9 mouse cellular contexts compared by ENCODE assay signal in the genomic region with DNA sequence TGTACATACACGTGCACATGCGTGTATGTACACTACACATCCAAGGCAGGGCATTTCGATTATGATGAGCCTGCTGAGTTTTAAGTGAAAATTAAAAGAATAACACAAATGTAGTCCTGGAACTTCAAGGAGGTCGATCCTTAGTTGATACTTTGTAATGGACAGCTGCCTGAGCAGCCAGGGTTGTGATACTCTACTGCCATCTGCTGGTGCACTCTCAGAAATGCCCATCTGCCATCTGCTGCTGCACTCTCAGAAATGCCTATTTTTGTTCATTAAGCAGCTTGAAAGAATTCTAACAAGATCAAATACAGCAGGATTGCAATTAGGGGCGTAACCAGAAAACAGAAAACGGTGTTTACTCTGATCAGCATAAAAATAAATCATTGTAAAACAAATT.
A peak's percentile ranks its signal among the peaks of the same experiment; 100 is the strongest.
DNase-seq lines count a peak whose midpoint lies in the region; ATAC-seq and TF ChIP-seq lines count a peak whose summit lies in the region.
"Had no signal": no experiment of that assay in that cellular context is flagged by ENCODE, and none has a peak within 500 bp of the region (broad histone marks: within the 10 kb centered on the region; RNA-seq: fewer than 3 reads in every experiment).

No protein-coding gene starts in this region.

- H3K27ac ChIP-seq in gastrocnemius, adult 2 months, result no peak overlapping the region
- no peak overlapping the region for H3K27ac ChIP-seq in CH12.LX (ENCODE audit: insufficient read depth, low read depth)
- H3K27ac ChIP-seq in midbrain, embryonic 12.5 days (replicated peaks), result no peak overlapping the region
- H3K27ac ChIP-seq: liver, embryonic 15.5 days had no signal

- no peak overlapping the region for H3K9ac ChIP-seq in CH12.LX (ENCODE audit: insufficient read depth, low read depth)
- no peak overlapping the region for H3K9ac ChIP-seq in midbrain, embryonic 12.5 days (replicated peaks)
- H3K9ac ChIP-seq: liver, embryonic 15.5 days had no signal

- no peaks in the 10 kb centered on the region for H3K9me3 ChIP-seq in CH12.LX (replicated peaks; ENCODE audit: low read length)
- no peaks in the 10 kb centered on the region for H3K9me3 ChIP-seq in midbrain, embryonic 12.5 days
- H3K9me3 ChIP-seq: liver, embryonic 15.5 days had no signal

- intact Hi-C loops in gastrocnemius, adult 2 months (cut with DNase I), result no loop called here

- no peaks in the 10 kb centered on the region for H3K27me3 ChIP-seq in CH12.LX (replicated peaks)
- no peaks in the 10 kb centered on the region for H3K27me3 ChIP-seq in midbrain, embryonic 12.5 days
- H3K27me3 ChIP-seq: liver, embryonic 15.5 days had no signal

- peak; percentile 80 for TF ChIP-seq CTCF in gastrocnemius, adult 2 months (IDR thresholded peaks at IDR 0.05)
- peak; percentile 74 for TF ChIP-seq CTCF in CH12.LX (conservative IDR thresholded peaks at IDR 0.05 in 1 of 2, IDR thresholded peaks at IDR 0.05 in 1 of 2; ENCODE audit: low read depth in 2 of 2, low read length in 2 of 2)

- no peak for TF ChIP-seq EP300 in CH12.LX (IDR thresholded peaks at IDR 0.05; ENCODE audit: low read length)

- dilution Hi-C loops in CH12.LX (cut with MboI; ENCODE audit: extremely low pct_ligation_motif_present, extremely low pct_unique_long_range_greater_than_20kb, low sequenced_read_pairs), result no loop called here

- H3K36me3 ChIP-seq in CH12.LX (replicated peaks in 1 of 2; ENCODE audit: control insufficient read depth in 1 of 2, insufficient read depth in 1 of 2, low read length in 1 of 2), result no peaks in the 10 kb centered on the region
- no peaks in the 10 kb centered on the region for H3K36me3 ChIP-seq in midbrain, embryonic 12.5 days
- H3K36me3 ChIP-seq: liver, embryonic 15.5 days had no signal

- TF ChIP-seq RAD21 in CH12.LX (IDR thresholded peaks at IDR 0.05; ENCODE audit: low read depth, low read length), result peak; percentile 69

- in situ Hi-C loops in CH12.LX (cut with MboI; ENCODE audit: low pct_ligation_motif_present, low pct_unique_long_range_greater_than_20kb, low sequenced_read_pairs), result no loop called here

- no peaks in the 10 kb centered on the region for H3K4me1 ChIP-seq in CH12.LX (ENCODE audit: control insufficient read depth in 1 of 2, insufficient read depth in 2 of 2)
- no peaks in the 10 kb centered on the region for H3K4me1 ChIP-seq in midbrain, embryonic 12.5 days
- H3K4me1 ChIP-seq: liver, embryonic 15.5 days had no signal

- DNase-seq in gastrocnemius, adult 2 months, result peak; percentile 29
- no peak for DNase-seq in gastrocnemius, adult 8-10 months (ENCODE audit: low spot score in 2 of 2)
- DNase-seq in CH12.LX (ENCODE audit: extremely low read depth), result peak; percentile 60
- peak; percentile 69 to 78 for DNase-seq in cerebellum, postnatal 10 days
- DNase-seq in frontal cortex, postnatal 25 days (ENCODE audit: low spot score in 2 of 2), result peak; percentile 9 to 28
- peak; percentile 38 for DNase-seq in layer of hippocampus, adult 9-11 months
- DNase-seq in T-cell, adult 2 months (ENCODE audit: low spot score), result no peak

- no peak overlapping the region for H3K4me3 ChIP-seq in gastrocnemius, adult 2 months
- no peak overlapping the region for H3K4me3 ChIP-seq in CH12.LX (replicated peaks in 1 of 3; ENCODE audit: low read depth in 2 of 3, low read length in 2 of 3, poor library complexity in 1 of 3)
- H3K4me3 ChIP-seq in midbrain, embryonic 12.5 days, result no peak overlapping the region
- H3K4me3 ChIP-seq: liver, embryonic 15.5 days had no signal

- ATAC-seq in midbrain, embryonic 12.5 days (ENCODE audit: low FRiP score, low read depth), result peak; percentile 80

- no peak overlapping the region for H3K4me2 ChIP-seq in CH12.LX (ENCODE audit: insufficient read depth, low read depth, poor library complexity, severe bottlenecking)
- no peak overlapping the region for H3K4me2 ChIP-seq in midbrain, embryonic 12.5 days (replicated peaks)
- H3K4me2 ChIP-seq: liver, embryonic 15.5 days had no signal

- 34% methylated on average over 6 of the region's 6 CpGs for WGBS in midbrain, embryonic 12.5 days

- no peaks in the 10 kb centered on the region for H3K79me2 ChIP-seq in CH12.LX (replicated peaks; ENCODE audit: control insufficient read depth, extremely low read depth, insufficient read depth, poor library complexity, severe bottlenecking)

- no peak for TF ChIP-seq POLR2A in CH12.LX (IDR thresholded peaks at IDR 0.05; ENCODE audit: low read depth, low read length)

TF ChIP-seq in CH12.LX, 34 proteins besides CTCF, POLR2A, EP300 and RAD21:
- TF ChIP-seq SMC3 (IDR thresholded peaks at IDR 0.05; ENCODE audit: low read depth, low read length) (peak; percentile 43), NELFE (IDR thresholded peaks at IDR 0.05; ENCODE audit: low read depth, low read length) (no peak), E2F4 (IDR thresholded peaks at IDR 0.05; ENCODE audit: insufficient replicate concordance, low read depth, low read length) (no peak), ZMIZ1 (IDR thresholded peaks at IDR 0.05; ENCODE audit: low read depth, low read length) (no peak), KAT2A (IDR thresholded peaks at IDR 0.05; ENCODE audit: insufficient replicate concordance, low read length) (no peak), POLR2AphosphoS2 (IDR thresholded peaks at IDR 0.05; ENCODE audit: low read depth, low read length) (no peak), USF1 (IDR thresholded peaks at IDR 0.05; ENCODE audit: low read depth, low read length) (no peak), MAX (IDR thresholded peaks at IDR 0.05; ENCODE audit: low read length) (0 out of 2 replicates have a peak, but pooled peaks have one; percentile 51)

Comparison
In these comparisons a context has a peak if more than half of its experiments do, and no peak if none do; other contexts are left out.
1. DNase-seq: peak in gastrocnemius, adult 2 months (single experiment), CH12.LX (single experiment), cerebellum, postnatal 10 days (2 of 2), frontal cortex, postnatal 25 days (2 of 2) and layer of hippocampus, adult 9-11 months (single experiment); none in gastrocnemius, adult 8-10 months (0 of 2) and T-cell, adult 2 months (single experiment).